Mouse (Mus musculus) embryonic facial prominence, embryonic 11.5 days (tissue): ENCODE measurements around the gene Ints2. TPM values are rescaled to one million over a fixed set of nuclear protein-coding genes. Genes with fewer than 3 reads are reported as not detected.

Source experiments
- ATAC-seq: fragments of 200-750 bp; cut with Nextera tagmentation; replicated peaks from 2 replicates; pipeline ENCODE4 v1.8.0; 2017; ENCODE audit warnings: low read depth; ENCODE audit not compliant: insufficient number of reproducible peaks, low FRiP score, low TSS enrichment
- DNase-seq: peaks from one replicate; pipeline ENCODE4 v3.0.0-alpha.2; 2015; ENCODE audit warnings: low spot score
- H3K27ac ChIP-seq: fragments of 300-500 bp; sonication (generic); replicated peaks from 2 replicates; pipeline ENCODE4 v1.5.1; 2014; ENCODE audit warnings: mild to moderate bottlenecking, low read depth, low read length, control low read depth
- H3K27me3 ChIP-seq: fragments of 300-500 bp; sonication (generic); 2 replicates; pipeline ENCODE4 v1.6.1; 2014; ENCODE audit warnings: mild to moderate bottlenecking, low read length, moderate library complexity, mixed read lengths; ENCODE audit not compliant: control insufficient read depth, insufficient read depth
- H3K36me3 ChIP-seq: fragments of 300-500 bp; sonication (generic); replicated peaks from 2 replicates; pipeline ENCODE4 v1.6.1; 2014; ENCODE audit warnings: low read depth, mild to moderate bottlenecking, low read length, moderate library complexity, mixed read lengths; ENCODE audit not compliant: control insufficient read depth, insufficient read depth
- H3K4me1 ChIP-seq: fragments of 300-500 bp; sonication (generic); 2 replicates; pipeline ENCODE4 v1.6.1; 2014; ENCODE audit warnings: low read length, mixed read lengths; ENCODE audit not compliant: control insufficient read depth, insufficient read depth
- H3K4me2 ChIP-seq: fragments of 300-500 bp; sonication (generic); 2 replicates; pipeline ENCODE4 v1.6.1; 2014; ENCODE audit warnings: low read depth, mild to moderate bottlenecking, control low read depth, low read length, moderate library complexity
- H3K4me3 ChIP-seq: fragments of 300-500 bp; sonication (generic); 2 replicates; pipeline ENCODE4 v1.5.1; 2014; ENCODE audit warnings: low read depth, low read length, control low read depth
- H3K9ac ChIP-seq: fragments of 300-500 bp; sonication (generic); replicated peaks from 2 replicates; pipeline ENCODE4 v1.6.1; 2014; ENCODE audit warnings: mild to moderate bottlenecking, control low read depth, low read length
- H3K9me3 ChIP-seq: fragments of 300-500 bp; sonication (generic); replicated peaks from 2 replicates; pipeline ENCODE4 v1.6.1; 2016; ENCODE audit warnings: mild to moderate bottlenecking, low read length, inconsistent platforms, mixed read lengths; ENCODE audit not compliant: control insufficient read depth
- WGBS: fragments of 180-500 bp; shearing (Covaris S2); extraction: QIAGEN DNeasy Blood & Tissue Kit; methylation state at CpG from one replicate; pipeline ENCODE4 v1.1.7; 2014; 5-methylcytosine and 5-hydroxymethylcytosine counted together
- polyA plus RNA-seq: library from polyadenylated mRNA; unstranded; fragments of >200 nt; fragmentation: Nextera tagmentation; extraction: Ambion mirVana; gene quantifications from 2 replicates; pipeline ENCODE4 v1.2.1, GENCODE M21; 2014

Gene Ints2
- polyA plus RNA-seq, 1 experiment from 2014 or later = 53.8 TPM

DNA sequence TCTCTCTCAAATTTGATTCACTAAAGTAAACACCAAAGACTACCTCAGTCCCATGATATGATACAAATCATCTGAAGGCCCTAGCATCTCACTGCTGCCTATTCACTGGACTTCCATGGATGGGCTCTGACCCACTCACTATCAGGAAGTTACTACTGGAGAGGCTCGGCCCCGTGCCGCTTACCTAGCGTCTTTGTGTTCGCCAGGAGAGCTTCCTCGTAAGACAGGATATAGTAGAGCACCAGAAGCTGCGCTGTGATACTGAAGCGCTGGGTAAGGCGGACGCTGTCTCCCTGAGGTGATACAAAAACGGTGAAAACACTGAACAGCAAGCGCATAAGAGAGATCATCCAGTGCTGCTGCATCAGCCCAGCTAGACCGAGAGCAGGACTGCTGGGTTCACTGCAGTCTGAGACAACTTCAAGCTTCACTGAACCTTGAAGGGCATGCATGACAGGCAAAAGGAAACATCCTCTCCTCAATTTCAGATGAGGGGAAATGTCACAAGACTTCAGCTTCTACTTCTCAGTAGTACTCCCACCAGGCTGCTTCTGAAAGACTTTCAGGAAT, 25.5 kb downstream of the Ints2 start:
- DNase-seq = no peak
- H3K27me3 ChIP-seq = no peaks in the 10 kb centered on the region
- WGBS = 93% methylated on average over 13 of the region's 13 CpGs
- H3K9ac ChIP-seq = no peak overlapping the region
- H3K4me2 ChIP-seq = no peak overlapping the region
- H3K9me3 ChIP-seq = no peaks in the 10 kb centered on the region
- H3K27ac ChIP-seq = no peak overlapping the region
- H3K36me3 ChIP-seq = peaks cover 2% of the 10 kb centered on the region
- no peaks in the 10 kb centered on the region for H3K4me1 ChIP-seq
- ATAC-seq = no peak
- H3K4me3 ChIP-seq = no peak overlapping the region

DNA sequence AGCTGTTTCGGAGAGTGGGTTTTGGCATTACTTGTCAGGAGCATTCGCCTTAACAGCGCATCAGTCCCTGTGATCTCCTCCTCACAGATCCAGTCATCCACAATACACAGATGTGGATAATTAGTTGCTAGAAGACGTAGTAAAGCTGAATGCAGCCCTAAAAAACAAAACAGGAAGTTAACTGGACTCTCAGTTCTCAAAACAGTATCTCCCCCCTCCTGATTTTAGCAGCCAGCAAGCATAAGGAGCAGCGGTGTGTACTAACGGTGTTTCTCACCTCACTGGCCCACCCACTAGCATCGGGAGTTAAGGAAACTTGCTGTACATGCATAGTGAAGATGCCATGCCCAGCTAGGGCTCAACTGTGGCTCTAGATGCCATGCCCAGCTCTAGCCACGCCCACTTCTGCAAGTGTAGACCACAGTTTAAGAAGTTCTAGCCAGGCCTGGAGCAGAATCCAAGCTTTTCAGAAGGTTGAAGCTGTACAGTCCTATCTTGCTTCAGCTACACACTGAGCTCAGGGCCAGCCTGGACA, 30.7 kb downstream of the Ints2 start:
- H3K27ac ChIP-seq = no peak overlapping the region
- H3K9me3 ChIP-seq = no peaks in the 10 kb centered on the region
- WGBS = 84% methylated on average over 8 of the region's 8 CpGs
- H3K27me3 ChIP-seq = no peaks in the 10 kb centered on the region
- H3K4me1 ChIP-seq = no peaks in the 10 kb centered on the region
- H3K4me2 ChIP-seq = no peak overlapping the region
- peaks cover 3% of the 10 kb centered on the region for H3K36me3 ChIP-seq
- DNase-seq = no peak
- ATAC-seq = no peak
- H3K4me3 ChIP-seq = no peak overlapping the region
- H3K9ac ChIP-seq = no peak overlapping the region

DNA sequence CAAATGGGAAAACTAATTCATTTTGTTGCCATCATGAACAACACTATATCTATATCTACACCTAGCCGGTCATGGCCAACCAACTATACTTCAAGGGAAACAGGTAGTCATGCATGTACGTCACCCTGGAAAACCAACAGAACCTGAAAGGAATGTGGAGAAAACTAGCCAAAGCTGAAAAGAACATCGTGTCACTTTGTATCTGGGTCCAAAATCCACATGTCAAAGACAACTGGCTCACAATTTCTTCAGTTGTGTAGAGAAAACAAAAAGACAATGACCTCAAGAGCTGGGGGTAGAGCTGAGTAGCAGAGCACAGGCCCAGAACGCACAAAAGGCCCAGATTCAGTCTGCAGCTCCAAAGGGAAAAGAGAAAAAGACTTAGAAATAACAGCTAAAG, 31.6 kb downstream of the Ints2 start:
- H3K4me3 ChIP-seq = no peak overlapping the region
- H3K27ac ChIP-seq = no peak overlapping the region
- no peaks in the 10 kb centered on the region for H3K27me3 ChIP-seq
- no peak overlapping the region for H3K4me2 ChIP-seq
- DNase-seq (no peak), ATAC-seq (no peak)
- no peaks in the 10 kb centered on the region for H3K9me3 ChIP-seq
- 89% methylated on average over 4 of the region's 4 CpGs for WGBS
- no peaks in the 10 kb centered on the region for H3K4me1 ChIP-seq
- no peak overlapping the region for H3K9ac ChIP-seq
- H3K36me3 ChIP-seq = peaks cover 3% of the 10 kb centered on the region

DNA sequence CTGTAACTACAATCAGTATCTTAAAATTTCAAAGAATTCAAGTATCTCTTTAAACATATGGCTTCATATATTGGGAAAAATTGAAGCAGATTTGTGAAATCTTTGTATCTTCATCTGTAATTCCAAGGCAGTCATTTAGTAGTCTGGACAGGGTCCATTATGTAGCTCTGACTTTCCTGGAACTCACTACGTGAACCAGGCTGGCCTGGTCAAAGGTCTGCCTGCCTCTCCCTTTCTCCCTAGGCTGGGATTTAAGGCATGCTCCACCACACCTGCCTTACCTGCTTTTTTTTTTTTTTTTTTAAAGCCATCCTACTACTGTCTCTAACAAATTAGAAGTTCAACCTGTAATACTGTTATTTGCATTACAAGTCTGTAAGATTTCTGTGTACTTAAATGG, 45.6 kb downstream of the Ints2 start:
- H3K27ac ChIP-seq = no peak overlapping the region
- no peaks in the 10 kb centered on the region for H3K4me1 ChIP-seq
- H3K9me3 ChIP-seq = no peaks in the 10 kb centered on the region
- ATAC-seq = no peak
- H3K4me3 ChIP-seq = no peak overlapping the region
- WGBS = 83% methylated on average over 1 of the region's 1 CpGs
- peaks cover 10% of the 10 kb centered on the region for H3K36me3 ChIP-seq
- DNase-seq = no peak
- H3K4me2 ChIP-seq = no peak overlapping the region
- no peak overlapping the region for H3K9ac ChIP-seq
- H3K27me3 ChIP-seq = no peaks in the 10 kb centered on the region

DNA sequence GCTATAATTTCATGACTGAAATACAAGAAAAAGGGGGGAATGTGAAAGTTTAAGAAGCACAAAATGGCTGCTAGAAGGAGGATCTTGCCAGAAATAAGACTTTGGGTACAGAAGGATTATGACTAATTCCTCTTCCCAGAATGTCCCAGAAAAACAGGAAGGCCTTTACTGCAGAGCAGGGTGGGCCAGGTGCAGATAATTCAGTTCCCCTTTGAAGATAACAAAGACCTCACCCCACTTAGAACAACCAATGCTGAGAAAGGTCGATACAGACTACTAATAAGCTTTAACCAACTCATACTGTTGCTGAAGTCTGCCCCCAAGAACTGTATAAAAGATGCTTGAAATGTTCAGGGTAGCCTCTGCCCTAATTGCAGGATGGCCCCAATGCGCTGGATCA, 48.3 kb downstream of the Ints2 start:
- Histone ChIP-seq H3K4me2 (no peak overlapping the region), H3K27me3 (no peaks in the 10 kb centered on the region), H3K4me3 (no peak overlapping the region), H3K9me3 (no peaks in the 10 kb centered on the region; the same call in 1 of the 2 replicates), H3K4me1 (no peaks in the 10 kb centered on the region), H3K36me3 (peaks cover 31% of the 10 kb centered on the region), H3K27ac (no peak overlapping the region), H3K9ac (no peak overlapping the region)
- ATAC-seq = no peak
- 100% methylated on average over 2 of the region's 2 CpGs for WGBS
- DNase-seq = no peak

DNA sequence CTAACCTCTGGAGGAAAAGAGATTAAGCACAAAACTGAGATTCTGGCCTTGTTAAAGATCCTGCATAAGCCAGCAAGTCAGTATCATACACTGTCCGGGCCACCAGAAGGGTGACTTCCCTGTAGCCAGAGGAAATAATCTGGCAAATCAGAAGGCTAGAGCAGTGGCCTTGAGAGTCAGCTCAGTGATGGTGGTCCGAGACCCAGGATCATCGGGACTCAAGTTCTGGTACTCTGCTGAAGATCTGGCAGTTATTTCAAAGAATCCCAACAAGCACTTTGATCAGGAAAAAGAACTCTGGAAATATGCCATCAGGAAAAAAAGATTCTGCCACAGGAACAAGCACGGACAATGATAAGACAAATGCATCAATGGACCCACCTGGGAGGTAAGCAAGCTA, 51.5 kb downstream of the Ints2 start:
- Histone ChIP-seq H3K4me1 (no peaks in the 10 kb centered on the region), H3K27ac (no peak overlapping the region), H3K9ac (no peak overlapping the region), H3K36me3 (peaks cover 31% of the 10 kb centered on the region), H3K27me3 (no peaks in the 10 kb centered on the region), H3K9me3 (no peaks in the 10 kb centered on the region; the same call in none of the 2 replicates), H3K4me2 (no peak overlapping the region), H3K4me3 (no peak overlapping the region)
- ATAC-seq (no peak), DNase-seq (no peak)
- 98% methylated on average over 4 of the region's 4 CpGs for WGBS

DNA sequence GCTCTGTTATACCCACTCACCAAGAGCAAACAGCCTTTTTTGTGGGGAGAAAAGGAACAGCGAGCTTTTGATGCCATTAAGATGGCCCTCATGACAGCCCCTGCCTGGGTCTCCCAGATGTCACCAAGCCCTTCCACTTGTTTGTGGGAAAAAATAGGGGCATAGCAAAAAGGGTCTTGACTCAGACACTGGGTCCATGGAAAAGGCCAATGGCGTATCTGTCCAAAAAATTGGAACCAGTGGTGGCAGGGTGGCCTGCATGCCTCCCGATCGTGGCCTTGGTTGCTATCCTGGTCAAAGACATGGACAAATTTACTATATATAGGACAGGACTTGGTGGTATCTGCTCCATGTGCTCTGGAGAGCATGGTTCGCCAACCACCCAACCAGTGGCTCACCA, 52.3 kb downstream of the Ints2 start:
- 94% methylated on average over 5 of the region's 5 CpGs for WGBS
- no peak overlapping the region for H3K4me3 ChIP-seq
- no peak overlapping the region for H3K27ac ChIP-seq
- ATAC-seq (no peak), DNase-seq (no peak)
- H3K27me3 ChIP-seq = no peaks in the 10 kb centered on the region
- H3K9me3 ChIP-seq = no peaks in the 10 kb centered on the region; the same call in none of the 2 replicates
- H3K36me3 ChIP-seq = peaks cover 31% of the 10 kb centered on the region
- H3K9ac ChIP-seq = no peak overlapping the region
- no peaks in the 10 kb centered on the region for H3K4me1 ChIP-seq
- no peak overlapping the region for H3K4me2 ChIP-seq

DNA sequence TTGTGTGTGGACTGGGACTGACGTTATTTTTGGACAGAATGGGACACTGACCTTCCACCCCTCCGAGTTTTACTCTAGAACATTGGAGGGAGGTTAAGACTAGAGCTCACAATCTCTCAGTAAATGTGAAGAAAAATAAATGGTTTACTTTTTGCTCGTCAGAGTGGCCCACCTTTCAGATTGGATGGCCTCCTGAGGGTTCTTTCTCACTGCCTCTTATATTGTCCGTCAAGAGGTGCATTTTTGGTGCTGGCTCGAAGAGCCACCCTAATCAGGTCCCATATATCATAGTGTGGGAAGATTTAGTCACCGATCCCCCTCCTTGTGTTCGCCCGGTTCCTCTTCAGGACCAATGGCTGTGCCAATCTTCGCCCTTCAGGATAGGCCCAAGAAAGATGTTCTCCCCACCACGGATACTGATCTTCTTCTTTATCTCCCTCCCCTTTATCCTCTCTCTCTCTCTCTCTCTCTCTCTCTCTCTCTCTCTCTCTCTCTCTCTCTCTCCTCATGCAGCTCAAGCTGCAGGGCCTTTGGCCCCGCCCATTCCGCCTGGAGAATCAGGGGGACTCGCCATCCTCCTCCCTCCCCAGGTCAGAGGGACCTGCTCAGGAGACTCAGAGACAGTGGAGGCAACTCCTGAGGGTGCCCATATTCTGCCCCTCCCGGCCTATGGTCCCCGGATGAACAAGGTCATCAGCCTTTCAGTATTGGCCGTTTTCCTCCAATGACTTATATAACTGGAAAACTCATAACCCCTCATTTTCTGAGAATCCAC, 55.3 kb downstream of the Ints2 start:
- DNase-seq = peak; percentile 15
- peak overlapping the region; percentile 34 for H3K4me2 ChIP-seq
- H3K27me3 ChIP-seq = no peaks in the 10 kb centered on the region
- H3K4me1 ChIP-seq = no peaks in the 10 kb centered on the region
- H3K4me3 ChIP-seq = peak overlapping the region; percentile 83
- no peak for ATAC-seq
- H3K9ac ChIP-seq = peak overlapping the region; percentile 84
- peaks cover 27% of the 10 kb centered on the region for H3K36me3 ChIP-seq
- H3K27ac ChIP-seq = no peak overlapping the region
- H3K9me3 ChIP-seq = no peaks in the 10 kb centered on the region; the same call in none of the 2 replicates
- WGBS = 60% methylated on average over 16 of the region's 16 CpGs
